Mouse (Mus musculus): ENCODE data around the gene Vmn2r13.
"Not testable (repeated sequence)": the region's sequence is repeated elsewhere in the genome, so short reads cannot be mapped to it uniquely, and the experiment has no call there.

Vmn2r13 gene

DNA sequence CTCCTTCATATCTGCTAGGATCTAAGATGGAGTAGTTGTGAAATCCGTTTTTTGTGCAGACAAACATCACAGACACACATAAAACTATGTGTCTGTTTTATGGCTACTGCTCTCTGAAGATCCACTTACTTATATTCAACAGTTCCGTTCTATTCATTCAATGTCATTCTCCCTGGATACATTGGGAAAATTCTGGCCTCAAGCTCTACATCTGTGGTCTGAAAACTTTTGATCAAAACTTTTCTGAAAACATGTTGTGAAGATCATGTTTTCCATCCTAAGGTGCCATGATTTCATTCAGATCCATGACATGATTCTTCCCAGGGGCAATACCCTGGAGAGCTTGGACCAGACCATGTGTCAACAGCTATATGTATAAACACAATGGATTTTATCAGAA lies at the start of gene Vmn2r13:
Gene Vmn2r13 (minus strand): TSS at position 101 of the 400 bp plus-strand sequence.
- not testable (repeated sequence) for DNase-seq (ENCODE audit: low spot score)

DNA sequence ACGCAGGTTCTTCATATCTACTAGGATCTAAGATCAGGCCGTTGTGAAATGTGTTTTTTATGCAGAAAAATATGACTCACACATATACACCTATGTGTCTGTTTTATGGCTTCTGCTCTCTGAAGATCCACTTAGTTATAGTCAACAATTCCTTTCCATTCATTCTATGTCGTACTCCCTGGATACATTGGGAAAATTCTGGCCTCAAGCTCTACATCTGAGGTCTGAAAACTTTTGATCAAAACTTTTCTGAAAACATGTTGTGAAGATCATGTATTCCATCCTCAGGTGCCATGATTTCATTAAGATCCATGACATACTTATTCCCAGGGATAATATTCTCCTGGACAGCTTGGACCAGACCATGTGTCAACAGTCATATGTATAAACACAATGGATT lies 32.6 kb upstream of the Vmn2r13 start, which contains the start of gene Vmn2r14:
Gene Vmn2r14 (minus strand): TSS at position 101 of the 400 bp plus-strand sequence.
- no peak for DNase-seq (ENCODE audit: low spot score)

DNA sequence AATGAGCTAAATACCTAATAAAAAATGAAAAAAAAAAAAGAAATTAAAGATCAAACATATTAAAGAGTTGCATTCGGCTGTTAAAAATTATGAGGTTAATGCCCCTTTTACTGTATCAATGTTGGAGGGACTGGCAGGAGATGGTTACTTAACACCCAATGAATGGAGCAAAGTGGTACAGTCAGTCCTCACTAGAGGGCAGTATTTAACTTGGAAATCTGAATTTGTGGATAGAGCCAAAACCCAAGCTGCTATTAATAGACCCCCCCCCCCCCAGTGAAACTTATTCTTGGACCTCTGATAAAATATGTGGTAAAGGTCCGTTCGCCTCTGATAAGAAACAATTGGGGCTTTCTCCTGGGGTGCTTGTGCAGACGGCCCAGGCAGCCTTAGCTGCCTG lies 25.1 kb downstream of the Vmn2r13 start:
- not testable (repeated sequence) for DNase-seq (ENCODE audit: low spot score)

DNA sequence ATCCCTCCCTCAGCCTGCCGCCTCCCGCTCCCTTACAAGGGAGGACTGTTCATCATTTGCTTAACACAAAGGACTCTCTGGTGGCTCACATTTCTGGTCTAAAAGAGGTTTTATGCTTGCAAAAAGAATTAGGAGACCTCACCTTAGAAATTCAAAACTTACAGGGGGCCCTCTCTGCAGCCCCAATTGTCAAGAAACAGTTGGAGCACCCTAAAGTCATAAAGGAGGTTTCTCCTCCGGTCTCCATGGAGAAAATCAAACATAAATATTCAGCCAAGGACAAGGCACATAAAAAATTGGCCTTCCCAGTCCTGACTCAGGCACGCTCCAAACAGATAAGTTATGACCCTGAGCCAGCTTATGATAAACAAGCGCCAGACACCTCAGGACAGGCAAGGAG lies 31.9 kb downstream of the Vmn2r13 start:
- no peak for DNase-seq (ENCODE audit: low spot score)

DNA sequence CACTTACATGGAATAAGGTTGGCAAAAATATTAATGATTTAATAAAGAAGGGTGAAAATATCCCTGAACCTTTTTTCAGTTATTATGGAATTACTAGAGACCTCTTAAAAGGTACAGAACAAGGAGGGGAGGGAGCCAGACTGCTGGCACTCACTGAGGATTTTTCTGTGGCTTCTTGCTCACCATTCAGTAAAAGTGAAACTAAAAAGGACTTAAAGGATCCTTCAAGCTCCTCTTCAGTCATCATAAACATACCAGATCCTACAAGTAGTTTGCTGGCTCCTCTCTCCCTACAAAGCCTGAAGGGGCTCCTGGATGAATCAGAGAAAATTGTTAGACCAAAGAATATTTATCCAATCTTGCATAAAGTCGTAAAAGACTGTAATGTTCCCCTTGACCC lies 32.4 kb downstream of the Vmn2r13 start:
- not testable (repeated sequence) for DNase-seq (ENCODE audit: low spot score)

DNA sequence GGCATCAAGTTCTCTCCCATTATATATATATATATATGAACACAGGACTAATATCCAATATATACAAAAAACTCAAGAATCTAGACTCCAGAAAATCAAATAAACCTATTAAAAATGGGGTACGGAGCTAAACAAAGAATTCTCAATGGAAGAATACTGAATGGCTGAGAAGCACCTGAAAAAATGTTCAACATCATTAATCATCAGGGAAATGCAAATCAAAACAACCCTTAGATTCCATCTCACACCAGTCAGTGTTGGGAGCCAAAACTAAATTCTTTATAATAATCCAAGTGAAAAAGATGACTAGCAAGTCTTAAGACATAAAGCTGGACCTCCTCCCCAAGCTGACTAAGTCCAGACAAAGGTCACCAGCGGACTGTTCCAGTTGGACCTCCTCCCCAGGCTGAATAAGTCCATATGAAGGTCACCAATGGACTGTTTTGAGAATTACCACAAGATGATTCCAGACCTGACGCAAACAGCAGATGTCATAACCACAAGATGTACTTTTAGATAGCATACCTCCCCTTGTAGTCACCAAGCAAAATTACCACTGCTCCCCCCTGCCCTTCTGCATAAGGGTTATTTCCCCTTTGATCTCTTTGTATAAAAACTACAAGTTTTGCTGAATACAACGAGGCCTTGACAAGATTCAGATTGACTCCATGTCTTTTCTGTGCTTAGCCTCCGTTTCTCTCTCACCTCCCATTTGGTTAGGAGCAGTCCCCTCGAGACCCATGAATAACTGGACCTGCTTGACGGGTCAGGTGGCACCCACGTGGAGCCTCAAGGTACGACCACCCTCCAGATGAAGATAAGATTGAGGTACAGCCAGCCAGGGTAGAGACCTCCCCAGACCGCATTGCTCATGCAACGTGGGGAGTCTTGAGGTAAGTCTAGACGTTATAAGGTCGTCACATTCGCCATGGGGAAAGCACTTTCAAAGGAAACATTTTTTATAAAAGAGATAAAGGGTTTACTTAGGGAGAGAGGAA lies 33.2 kb downstream of the Vmn2r13 start:
- not testable (repeated sequence) for DNase-seq (ENCODE audit: low spot score)

DNA sequence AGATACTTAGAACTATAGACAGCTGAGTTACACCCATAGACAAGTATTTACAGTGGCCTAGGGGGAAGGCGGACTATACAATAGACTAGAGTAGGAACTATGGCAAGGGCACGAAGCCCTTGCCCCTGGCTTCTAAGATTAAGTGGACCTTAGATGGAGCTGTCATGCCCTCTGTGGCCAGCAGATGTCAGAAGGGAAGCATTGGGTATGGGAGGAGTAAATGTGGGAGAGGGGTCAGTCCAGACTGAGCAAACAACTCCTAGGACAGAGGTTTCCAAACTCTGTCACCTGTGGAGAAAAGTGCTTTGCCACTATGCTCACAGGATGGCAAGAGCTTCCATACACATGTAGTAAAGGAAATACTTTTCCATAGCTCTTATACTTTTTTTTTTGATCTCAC lies 52.5 kb downstream of the Vmn2r13 start:
- no peak for DNase-seq (ENCODE audit: low spot score)

DNA sequence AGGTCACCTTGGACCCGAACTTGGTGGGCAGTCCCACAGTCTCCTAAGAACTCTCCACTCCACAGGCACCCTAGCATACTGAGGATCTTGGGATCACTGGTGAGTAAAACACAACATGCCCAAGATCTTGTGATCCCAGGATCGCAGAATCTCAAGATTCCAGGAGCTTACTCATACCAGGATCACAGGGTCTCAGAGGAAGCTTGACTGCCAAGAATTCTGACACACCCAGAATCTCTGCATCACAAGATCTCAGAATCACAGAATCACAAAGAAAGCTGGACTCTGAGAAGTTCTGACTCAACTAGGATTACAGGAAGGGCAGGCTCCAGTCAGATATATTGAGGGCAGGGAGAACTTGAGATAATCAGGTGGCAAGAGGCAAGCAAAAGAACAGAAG lies 55.3 kb downstream of the Vmn2r13 start:
- no peak for DNase-seq (ENCODE audit: low spot score)

All from retina, embryonic 14.5 days (tissue).